Mouse (Mus musculus): ENCODE measurements around the gene Eloa.

DNA sequence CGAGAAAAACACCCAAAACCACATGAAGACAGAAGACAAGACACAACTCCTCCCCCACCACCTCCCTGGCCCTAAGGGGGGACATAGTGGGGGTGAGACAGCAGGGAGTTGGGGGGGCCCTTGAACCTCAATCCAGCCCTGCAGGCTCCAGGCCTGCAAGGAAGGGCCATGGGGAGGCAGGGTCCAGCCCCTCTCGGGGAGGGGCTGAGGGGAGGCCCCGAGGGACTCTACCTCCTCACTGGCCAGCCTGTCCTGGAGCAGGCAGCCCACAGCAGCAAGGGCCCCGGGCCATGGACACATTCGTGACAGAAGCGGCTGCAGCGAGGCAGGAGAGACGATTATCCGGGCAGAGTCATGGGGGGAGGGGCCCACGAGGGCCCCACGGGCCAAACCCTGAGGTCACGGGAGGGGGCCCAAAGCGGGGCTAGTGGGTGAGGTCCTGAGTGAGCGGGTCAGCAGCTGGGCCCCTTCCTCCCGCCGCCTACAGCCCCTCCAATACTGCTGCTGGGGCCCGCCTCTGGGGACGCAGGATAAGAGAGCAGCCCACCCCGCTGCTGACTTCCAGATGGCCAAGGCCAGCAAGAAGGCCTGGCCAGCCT lies 53.2 kb downstream of the Eloa start:
- TF ChIP-seq TAL1 (conservative IDR thresholded peaks at IDR 0.05; ENCODE audit: low read depth, low read length) = no peak
- no peak for TF ChIP-seq CTCF (IDR thresholded peaks at IDR 0.05; ENCODE audit: low read depth, low read length)
- no peak for TF ChIP-seq GATA1 (IDR thresholded peaks at IDR 0.05; ENCODE audit: borderline replicate concordance, low read length)

Measured in G1E (cell line).